Mouse (Mus musculus) layer of hippocampus, adult 9-11 months (tissue): ENCODE results near the gene Vmn1r82.

Experiments
- DNase-seq: peaks from one replicate; pipeline ENCODE4 v3.0.0; 2022

Vmn1r82 gene

GRCm38 (mm10) chr7:12300130-12300529, at the start of gene Vmn1r82:
Gene Vmn1r82, plus strand, starts transcription at chr7:12300430.
- no peak for DNase-seq

GRCm38 (mm10) chr7:12268169-12268568, 32.1 kb upstream of the Vmn1r82 start, which contains the start of gene Vmn1r81:
Gene Vmn1r81, minus strand, starts transcription at chr7:12268269.
- no peak for DNase-seq

GRCm38 (mm10) chr7:12329381-12329780, 29.2 kb downstream of the Vmn1r82 start, which contains the start of gene Vmn1r83:
Gene Vmn1r83, minus strand, starts transcription at chr7:12329481.
- no peak for DNase-seq
